Mouse (Mus musculus) cerebellum, postnatal 4 days (tissue): ENCODE measurements around the gene Samd4.

Source experiments
- DNase-seq, 2 experiments: peaks; one replicate each; pipeline ENCODE4 v3.0.0; 2022; ENCODE audit warnings: low spot score in 2 of 2, mixed read lengths in 1 of 2

Gene Samd4

GRCm38 (mm10) chr14:46908858-46909257 is 26.2 kb downstream of the Samd4 start:
- DNase-seq, result no peak

GRCm38 (mm10) chr14:46912496-46912895 is 29.8 kb downstream of the Samd4 start:
- DNase-seq, result no peak

GRCm38 (mm10) chr14:46914356-46914755 is 31.7 kb downstream of the Samd4 start:
- DNase-seq, result peak in 1 of 2 experiments; percentile 7

- no peak for DNase-seq
These were observed 32.9 kb downstream of the Samd4 start for GRCm38 (mm10) chr14:46915555-46915954.

- peak in 1 of 2 experiments; percentile 22 for DNase-seq
These were observed 33.9 kb downstream of the Samd4 start for GRCm38 (mm10) chr14:46916581-46916980.

- DNase-seq, result no peak
These were observed 34.5 kb downstream of the Samd4 start for GRCm38 (mm10) chr14:46917136-46917535.

- no peak for DNase-seq
These were observed 34.9 kb downstream of the Samd4 start for GRCm38 (mm10) chr14:46917581-46917980.

- DNase-seq, result no peak
These were observed 37.8 kb downstream of the Samd4 start for GRCm38 (mm10) chr14:46920496-46920895.

- DNase-seq, result no peak
These were observed 38.7 kb downstream of the Samd4 start for GRCm38 (mm10) chr14:46921178-46921975.

GRCm38 (mm10) chr14:46923931-46924330 is 41.3 kb downstream of the Samd4 start:
- no peak for DNase-seq

GRCm38 (mm10) chr14:46924422-46924821 is 41.8 kb downstream of the Samd4 start:
- DNase-seq, result no peak

GRCm38 (mm10) chr14:46928556-46928955 is 45.9 kb downstream of the Samd4 start:
- DNase-seq, result no peak

- DNase-seq, result no peak
These were observed 49.5 kb downstream of the Samd4 start for GRCm38 (mm10) chr14:46932121-46932520.

- DNase-seq, result no peak
These were observed 50.1 kb downstream of the Samd4 start for GRCm38 (mm10) chr14:46932708-46933107.

GRCm38 (mm10) chr14:46941077-46941476 is 58.4 kb downstream of the Samd4 start:
- no peak for DNase-seq

GRCm38 (mm10) chr14:46941896-46942812 is 59.5 kb downstream of the Samd4 start:
- peak in 1 of 2 experiments; percentile 25 for DNase-seq

- no peak for DNase-seq
These were observed 61.8 kb downstream of the Samd4 start for GRCm38 (mm10) chr14:46944411-46944810.

GRCm38 (mm10) chr14:46945903-46946490 is 63.3 kb downstream of the Samd4 start:
- no peak for DNase-seq

GRCm38 (mm10) chr14:46947644-46948043 is 65.0 kb downstream of the Samd4 start:
- no peak for DNase-seq

- no peak for DNase-seq
These were observed 68.1 kb downstream of the Samd4 start for GRCm38 (mm10) chr14:46950527-46951384.

GRCm38 (mm10) chr14:46952264-46952663 is 69.6 kb downstream of the Samd4 start:
- no peak for DNase-seq
